Mouse (Mus musculus) central nervous system, embryonic 11.5 days (tissue): ENCODE results near the gene Actn2. TPM values are rescaled to one million over a fixed set of nuclear protein-coding genes. Genes with fewer than 3 reads are reported as not detected.

Experiments
- polyA plus RNA-seq: library from polyadenylated mRNA; depleted of rRNA; stranded (reverse); fragments of >200 nt; gene quantifications from 2 replicates; pipeline ENCODE4 v1.2.3, GENCODE M21; 2012; rRNA removed

Actn2 gene
- polyA plus RNA-seq, result 6.4 and 25.1 TPM in 2 replicates

DNA sequence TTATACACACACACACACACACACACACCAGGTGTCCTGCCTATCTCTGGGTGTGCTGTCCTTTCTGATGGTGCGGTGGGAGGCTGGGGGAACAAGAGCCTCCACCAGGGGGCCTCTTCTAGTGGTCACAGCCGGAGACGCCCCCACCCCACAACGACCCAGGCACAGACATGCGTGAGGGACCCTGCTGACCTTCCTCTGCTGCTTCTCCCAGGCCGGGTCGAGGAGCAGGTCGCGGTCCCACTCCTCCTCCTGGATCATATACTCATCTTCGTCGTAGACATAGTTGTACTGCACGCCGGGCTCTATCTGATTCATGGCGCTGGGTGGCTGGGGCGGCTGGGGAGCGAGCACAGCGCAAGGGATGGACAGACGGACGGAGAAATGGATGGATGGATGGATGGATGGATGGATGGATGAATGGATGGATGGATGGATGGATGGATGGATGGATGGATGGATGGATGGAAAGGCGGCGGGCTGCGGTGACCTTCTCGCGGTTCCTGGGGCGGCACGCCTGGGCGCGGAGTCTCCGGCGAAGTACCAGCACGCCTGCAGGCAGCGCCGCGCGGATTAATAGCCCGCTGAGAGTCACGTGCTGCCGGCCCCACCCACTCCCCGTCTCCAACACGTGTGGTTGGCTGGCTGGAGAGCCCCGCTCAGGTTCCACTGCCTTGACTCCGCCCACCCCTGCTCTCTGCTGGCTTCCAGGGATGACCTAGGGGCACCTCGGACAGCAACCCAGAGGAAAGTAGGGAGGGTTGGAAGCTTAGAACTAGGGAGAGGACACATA lies at the start of gene Actn2:
Gene Actn2, minus strand, starts transcription at position 578 of the 793 bp plus-strand sequence.

DNA sequence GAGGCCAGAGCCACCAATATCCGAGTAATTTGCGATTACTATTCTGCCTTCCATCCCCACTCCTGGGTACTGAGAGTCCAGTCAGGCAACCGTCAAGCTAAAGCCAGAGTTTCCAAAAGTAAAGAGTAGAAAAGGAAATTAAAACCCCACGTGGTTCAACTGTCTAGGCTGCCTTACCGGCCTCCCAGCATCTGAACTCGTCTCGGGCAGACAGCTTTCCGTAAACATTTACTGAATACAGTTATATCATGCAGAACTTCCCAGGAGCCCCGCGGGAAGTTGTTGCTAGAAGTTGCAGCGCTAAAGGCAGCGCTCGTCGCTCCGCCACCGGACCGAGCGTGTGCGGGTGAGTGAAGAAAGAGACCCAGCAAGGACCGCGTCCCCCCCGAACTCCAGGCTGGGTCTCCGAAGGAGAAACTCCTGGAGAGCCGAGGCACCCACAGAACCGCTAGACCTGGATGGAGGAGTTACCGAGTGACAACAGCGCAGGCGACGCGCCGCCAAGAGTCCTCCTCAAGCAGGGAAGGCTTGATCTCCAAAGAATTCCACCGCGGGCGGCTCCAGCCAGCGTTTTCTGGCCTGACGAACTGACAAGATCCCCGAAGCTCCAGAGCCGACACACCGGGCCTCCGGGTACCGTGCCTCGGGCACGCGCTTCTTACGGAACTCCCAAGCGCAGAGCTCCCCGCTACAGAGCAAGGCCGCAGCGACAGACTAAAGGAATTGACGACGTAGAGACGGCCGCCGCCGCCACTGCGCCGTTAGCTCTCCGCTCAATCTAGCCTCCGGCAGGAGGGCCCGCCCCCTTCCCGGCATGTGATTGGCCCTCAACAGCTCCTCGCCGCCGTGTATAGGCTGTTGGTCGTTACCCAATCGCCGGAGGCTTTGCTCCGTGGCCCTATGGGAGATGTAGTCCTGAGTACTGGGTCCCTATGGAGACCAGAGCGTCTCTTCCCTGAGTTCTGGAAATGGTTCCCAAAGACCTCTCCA lies 82.9 kb downstream of the Actn2 start, which contains the start of gene Mtr:
Gene Mtr, minus strand, starts transcription at position 723 of the 990 bp plus-strand sequence.

Other genes with a start within 250 kb of the Actn2 start
- 2.4 and 2.9 TPM in 2 replicates for gene Ryr2, start 233.8 kb downstream of the Actn2 start, polyA plus RNA-seq
- gene Mtr, start 82.6 kb downstream of the Actn2 start, polyA plus RNA-seq, result 12.2 and 15.3 TPM in 2 replicates
- gene Heatr1, start 54.3 kb upstream of the Actn2 start, polyA plus RNA-seq, result 33.3 and 37.0 TPM in 2 replicates
- gene Lgals8, start 124.2 kb upstream of the Actn2 start, polyA plus RNA-seq, result 10.1 and 18.6 TPM in 2 replicates
- 1.2 and 1.4 TPM in 2 replicates for gene Edaradd, start 179.7 kb upstream of the Actn2 start, polyA plus RNA-seq
- 3.4 and 3.8 TPM in 2 replicates for gene Ero1lb, start 225.1 kb upstream of the Actn2 start, polyA plus RNA-seq